Mouse (Mus musculus): Measurements from ENCODE around the gene Siglec1.

Siglec1 gene

DNA sequence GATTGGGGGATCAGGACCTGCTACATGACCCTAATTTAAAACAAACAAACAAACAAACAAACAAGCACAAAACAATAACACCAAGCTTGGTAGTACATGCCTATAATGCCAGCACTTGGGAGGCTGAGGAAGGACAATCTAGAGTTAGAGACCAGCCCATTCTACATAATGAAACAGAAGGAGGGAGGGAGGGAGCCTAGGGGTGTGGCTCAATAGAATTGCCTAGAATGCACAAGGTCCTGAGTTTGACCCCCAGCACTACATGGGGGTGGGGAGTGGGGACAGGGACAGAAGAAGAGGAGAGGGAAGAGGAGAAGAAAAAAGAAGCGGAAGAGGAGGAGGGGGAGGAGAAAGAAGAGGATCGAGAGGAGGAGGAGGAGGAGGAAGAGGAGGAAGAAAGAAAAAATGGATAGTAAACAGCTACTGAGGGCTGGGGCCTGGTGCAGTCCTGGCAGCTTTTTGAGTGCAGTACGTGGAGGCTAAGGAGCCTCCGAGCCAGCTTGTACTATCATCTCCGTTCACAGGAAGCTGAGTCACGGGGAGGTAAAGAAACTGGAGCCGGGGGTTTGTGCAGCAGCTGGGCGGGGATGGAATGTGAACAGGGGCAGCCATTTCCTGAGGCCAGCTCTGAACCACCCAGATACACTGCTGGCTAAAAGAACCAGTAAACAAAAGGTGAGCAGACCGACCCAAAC lies 9.7 kb upstream of the Siglec1 start:
- DNase-seq = peak; percentile 74

DNA sequence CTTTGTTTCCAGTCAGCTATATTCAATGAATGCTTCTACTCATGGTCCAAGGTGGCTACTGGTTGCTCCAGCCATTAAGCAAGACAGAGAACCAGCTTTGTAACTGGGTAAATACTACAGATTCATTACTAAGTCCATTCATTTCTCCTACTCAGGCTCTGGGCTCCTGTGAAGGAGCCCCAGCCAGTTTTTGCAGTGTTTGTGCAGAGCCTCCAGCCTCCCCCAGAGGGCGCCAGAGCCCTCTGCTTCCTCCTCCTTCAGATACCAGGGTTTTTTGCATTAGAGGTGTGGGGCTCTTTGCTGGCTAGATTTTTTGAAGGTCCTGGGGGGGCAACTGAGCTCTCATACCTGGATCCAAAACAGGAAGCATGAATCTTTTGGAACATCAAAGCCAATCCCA lies 8.3 kb upstream of the Siglec1 start:
- DNase-seq = peak; percentile 87

DNA sequence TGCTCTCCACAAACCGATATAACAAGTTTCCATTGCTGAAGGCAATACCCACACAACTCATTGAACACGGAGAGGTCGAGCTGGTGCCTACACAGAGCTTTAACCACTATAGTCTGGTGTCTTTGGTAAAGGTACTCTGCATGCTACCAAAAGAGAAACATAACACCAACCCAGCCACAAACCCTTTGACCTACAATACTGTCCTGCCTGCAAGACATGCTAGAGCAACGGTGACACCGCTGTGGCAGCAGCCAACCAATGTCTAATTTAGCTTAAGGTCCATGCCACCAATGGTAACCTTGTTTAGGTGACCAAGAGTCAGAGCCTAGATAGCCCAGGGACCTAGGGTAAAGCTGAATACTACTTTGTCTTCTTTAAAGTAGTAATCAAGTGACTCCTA lies 7.0 kb upstream of the Siglec1 start:
- no peak for DNase-seq

DNA sequence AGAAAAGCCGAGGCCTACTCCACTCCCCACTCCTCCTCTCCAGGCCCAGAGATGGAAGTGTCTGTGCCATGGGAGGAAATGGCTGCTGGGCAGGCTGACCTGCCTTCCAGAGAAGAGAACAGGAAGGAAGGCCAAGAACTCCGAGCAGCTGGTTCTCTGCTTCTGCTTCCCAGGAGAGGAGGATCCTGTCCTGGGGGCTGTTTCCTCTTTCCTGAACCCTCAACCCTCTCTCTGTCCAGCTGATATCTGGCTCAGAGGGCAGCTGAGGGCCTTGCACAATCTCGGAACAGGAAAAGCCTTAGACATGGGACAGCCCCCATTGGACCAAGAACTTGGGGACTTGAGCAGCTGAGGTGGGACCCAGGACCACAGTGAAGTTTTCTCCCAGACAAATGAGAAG lies 4.3 kb upstream of the Siglec1 start:
- peak; percentile 41 for DNase-seq

DNA sequence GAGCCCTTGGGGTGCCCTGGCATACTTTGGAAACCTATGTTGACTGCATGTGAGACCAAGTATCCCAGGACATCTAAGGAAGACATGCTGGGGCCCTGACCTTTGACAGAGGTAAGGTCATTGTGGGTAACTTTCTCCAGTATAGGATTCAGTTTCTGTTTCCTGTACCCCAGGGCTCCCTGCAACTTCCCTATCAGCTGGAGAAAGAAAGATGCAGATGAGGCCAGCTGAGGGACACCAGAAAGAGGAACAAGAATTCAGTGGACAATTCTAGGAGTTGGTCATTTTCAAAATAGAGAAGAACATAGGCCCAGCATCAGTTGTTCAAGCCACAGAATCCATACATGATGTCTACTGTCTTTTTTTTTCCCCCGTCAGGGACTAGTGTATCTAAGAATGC lies 3.1 kb upstream of the Siglec1 start:
- no peak for DNase-seq

DNA sequence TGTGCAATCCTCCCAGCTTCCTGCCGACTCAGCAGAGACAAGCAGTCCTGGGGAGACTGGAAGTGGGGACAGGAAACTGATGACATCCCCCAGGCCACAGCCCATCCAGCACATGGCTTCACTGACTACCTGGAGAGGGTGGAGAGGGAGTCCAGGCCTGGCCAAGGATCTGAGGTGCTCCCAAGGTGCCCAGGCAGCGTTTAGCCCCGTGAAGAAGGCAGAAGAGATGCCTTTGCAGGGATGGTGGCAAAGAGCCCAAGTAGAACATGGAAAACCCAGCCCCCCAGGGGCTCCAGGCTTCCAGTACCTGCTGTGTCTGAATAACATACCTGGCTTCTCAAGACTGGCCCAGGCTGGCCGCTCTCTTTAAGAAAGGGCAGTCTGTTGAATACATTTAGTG lies 2.0 kb upstream of the Siglec1 start:
- no peak for DNase-seq

DNA sequence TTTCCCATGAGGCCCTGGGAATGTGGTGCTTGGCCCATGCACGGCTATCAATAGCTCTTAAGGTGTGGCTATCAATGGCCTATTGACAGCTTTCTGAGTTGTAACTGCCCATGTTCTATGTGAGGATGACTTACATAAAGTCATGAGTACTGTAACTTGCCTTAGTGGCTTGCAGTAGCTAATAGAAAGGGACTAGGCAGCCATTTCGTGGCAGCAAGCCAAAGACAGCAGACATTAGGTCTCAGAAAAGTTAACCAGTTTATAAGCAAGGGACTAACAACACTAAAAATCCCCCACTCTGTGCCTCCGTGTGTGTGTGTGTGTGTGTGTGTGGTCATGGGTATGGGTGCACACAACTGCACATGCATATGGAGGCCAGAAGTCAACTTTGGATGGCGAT lies 2.4 kb downstream of the Siglec1 start:
- peak; percentile 64 for DNase-seq

DNA sequence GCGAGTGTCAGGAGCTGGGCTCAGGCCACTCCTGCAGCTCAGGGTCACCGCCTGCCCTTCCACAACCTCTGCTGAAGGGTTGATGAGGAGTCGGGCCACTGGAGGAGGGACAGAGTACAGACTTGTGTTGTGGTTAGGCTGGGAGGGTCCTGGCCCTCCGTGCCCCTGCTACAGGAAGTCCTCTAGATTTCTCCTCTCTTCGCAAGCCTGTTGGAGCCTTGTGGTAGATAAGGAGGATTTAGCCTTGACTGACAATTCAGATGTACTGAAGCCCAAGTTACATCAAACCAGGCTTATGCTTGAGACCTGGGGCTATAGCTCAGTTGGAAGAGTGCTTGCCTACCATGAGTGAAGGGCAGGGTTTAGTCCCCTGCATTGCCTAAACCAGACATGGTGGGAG lies 6.1 kb downstream of the Siglec1 start:
- DNase-seq = no peak

DNA sequence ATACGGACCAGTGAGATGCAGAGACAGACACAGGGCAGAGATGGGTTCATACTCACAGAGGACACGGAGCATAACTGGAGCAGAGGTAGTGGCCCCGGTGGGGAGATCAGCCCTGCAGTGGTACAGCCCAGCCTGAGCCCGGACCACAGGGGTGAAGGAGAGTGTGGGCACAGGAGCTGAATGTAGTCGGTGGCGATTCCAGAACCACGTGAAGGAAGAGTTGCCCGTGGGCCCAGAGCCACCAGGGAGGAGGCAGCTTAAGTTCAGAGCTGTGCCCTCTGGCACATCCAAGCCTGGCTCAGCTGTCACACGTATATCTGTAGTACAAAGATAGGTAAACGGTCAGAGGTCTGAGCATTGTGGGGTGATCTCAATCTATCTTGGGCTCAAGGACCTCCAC lies 14.0 kb downstream of the Siglec1 start:
- DNase-seq = no peak

DNA sequence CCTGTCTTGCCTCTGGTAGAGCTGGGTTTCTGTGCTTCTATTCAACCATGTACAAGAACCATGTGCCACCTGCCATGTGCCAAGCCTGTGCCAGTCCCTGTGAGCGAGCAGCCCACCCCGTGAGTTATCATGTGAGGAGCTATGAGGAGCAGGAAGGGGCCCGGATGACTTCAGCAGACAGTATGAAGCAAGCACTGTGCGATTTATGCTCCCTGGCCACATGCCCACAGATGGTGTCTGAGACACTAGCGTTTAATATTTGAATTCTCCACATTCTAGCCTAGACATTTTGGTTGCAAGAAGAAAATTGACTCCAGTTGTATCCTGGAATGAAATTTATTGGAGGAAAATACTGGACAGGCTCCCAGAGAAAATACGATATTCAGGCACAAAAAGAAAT lies 19.1 kb downstream of the Siglec1 start:
- DNase-seq = peak; percentile 87

DNA sequence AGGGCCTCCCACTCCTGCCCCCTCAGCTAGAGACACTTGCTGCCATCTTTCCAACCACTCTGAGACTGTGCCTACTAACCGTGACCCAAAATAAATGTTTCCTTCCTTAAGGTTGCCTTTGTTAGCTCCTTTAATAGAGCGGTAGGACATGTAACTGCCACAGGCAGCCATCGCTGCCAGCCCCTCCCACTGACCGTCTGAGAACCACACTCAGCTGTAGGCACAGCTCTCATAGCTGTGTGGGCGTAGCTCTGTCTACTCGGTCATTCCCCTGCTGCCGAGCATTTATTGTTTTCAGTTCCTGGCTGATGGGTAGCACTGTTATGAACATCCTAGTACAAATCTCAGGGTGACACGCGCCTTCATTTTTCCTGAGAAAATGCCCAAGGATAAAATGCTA lies 20.2 kb downstream of the Siglec1 start:
- no peak for DNase-seq

DNA sequence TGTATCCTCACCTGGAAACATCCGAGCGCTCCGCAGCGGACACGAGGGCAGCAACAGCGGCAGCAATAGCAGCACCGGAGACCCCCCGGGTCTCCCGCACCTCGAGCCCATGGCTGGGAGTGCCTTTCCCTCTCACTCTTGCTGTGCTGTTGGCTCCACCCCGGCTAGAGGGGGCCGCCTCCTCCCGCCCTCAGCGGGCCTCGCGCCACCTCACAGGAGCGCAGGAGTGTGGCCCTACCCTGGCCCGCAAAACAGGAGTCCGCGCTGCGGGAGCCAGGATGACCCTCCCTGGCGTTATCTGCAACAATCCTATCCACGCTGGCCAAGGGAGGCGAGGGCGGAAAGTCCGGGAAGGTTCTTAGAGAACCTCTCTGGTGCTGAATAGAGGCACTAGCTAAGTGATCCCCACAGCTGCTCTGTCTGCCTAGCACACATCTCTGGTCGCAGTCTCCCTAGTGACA lies 23.1 kb downstream of the Siglec1 start, which contains the start of gene Adam33:
Gene Adam33, minus strand, starts transcription at position 411 of the 461 bp plus-strand sequence.
- DNase-seq = peak; percentile 41

DNA sequence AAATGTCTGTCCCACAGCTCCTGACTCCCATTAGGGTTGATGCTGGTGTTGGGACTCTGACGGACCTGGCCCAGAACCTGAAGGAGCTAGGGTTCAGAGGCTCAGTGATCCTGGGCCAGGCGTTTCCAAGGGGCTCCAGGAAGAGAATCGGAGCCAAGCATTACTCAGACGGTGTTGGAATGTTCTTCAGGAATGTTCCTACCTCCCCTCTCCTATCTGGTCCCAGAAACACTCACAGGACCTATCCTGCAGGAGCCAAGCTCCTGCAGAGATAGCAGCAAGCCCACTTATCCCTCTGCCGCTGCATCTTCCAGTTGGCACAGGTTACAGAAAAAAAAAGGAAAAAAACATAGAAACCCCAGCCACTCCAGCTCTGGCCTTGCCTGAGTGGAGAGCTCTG lies 25.0 kb downstream of the Siglec1 start:
- DNase-seq = no peak

DNA sequence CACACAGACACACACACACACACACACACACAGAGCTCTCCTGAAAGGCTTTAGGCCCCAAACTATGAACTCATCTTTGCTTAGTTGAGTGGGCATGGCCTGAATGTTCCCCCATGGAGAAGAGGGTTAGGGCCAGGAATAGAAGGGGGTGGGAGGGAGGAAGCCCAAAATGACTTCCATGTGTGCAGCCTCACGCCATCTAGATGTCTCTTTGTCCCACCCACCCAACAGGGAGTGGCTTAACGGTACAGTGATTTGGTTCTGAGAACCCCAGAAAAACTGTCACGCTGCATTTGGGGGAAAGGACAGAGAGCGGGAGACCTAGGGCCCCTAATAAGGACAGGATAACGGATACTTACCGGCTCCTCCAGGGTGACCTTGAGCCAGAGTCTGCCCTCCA lies 25.8 kb downstream of the Siglec1 start:
- DNase-seq = no peak

DNA sequence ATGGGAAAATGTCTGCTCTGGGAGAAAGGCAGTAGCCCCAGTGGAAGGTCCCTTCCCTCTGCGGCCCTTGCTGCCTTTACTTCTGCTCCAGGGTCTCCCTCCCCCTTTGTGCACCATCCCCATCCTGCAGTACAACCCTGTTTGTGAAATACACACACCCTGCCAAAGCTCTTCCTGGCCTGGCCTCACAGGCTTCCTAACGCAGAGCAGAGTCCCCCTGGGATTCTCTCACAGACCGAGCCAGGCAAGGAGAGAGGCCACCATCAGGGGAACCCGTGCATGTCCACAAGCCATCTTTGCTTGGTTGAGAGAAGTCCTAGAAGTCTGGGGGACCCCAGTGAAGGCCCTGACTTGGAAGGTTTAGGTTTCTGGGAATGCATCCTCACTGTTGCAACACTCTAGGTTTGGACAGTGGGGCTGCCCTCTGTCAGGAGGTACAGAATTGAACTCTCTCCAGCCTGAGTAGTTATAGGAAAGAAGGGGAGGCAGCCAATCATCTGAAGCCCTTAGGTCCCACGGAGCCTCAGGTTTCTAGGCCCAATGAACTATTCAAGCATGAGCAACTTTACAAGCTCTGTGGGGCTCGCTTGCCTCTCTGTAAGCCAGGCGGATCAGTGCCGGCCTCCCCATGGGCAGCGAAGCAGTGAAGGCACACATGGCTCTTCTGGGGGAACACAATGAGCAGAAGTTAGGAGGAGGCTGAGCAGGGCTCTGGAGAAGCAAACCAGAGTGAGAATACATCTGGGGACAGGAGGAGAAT lies 26.6 kb downstream of the Siglec1 start:
- no peak for DNase-seq

DNA sequence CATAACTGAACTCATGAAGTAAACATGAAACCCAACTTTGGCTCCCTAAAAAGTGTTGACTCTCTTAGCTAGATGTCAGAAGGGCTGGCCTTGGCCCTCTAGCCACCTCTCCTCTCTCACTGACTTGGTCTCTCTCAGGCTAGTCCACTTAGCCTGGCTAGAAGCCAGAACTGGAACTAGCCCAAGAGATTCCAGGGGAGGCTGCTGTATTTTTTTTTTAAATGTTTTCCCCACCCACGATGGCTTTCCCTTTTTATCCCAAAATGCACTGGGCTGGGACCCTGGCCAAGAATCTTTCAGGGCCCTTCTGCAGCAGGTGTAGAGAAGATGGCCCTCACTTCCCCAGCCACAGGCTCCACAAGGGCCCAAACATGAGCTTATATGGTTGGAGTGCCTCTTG lies 27.2 kb downstream of the Siglec1 start:
- peak; percentile 78 for DNase-seq

DNA sequence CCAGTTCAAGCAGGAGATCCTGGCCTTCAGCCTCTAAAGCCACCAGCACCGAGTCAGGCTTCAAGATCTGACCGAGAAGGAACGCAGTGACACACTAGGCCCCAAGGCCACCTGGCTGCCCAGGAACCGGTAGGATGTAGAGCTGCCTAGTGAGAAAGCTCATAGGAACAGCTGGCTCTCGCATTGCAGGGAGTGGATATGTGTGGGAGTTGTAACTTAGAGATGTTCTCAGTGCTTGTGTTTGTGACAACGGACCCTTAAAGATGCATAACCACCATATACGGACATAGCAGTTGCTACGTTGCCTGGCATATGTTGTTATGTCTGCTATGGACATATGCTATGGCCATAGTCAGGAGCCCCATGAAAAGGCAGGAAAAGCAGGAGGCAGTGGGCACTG lies 27.9 kb downstream of the Siglec1 start:
- peak; percentile 2 for DNase-seq

DNA sequence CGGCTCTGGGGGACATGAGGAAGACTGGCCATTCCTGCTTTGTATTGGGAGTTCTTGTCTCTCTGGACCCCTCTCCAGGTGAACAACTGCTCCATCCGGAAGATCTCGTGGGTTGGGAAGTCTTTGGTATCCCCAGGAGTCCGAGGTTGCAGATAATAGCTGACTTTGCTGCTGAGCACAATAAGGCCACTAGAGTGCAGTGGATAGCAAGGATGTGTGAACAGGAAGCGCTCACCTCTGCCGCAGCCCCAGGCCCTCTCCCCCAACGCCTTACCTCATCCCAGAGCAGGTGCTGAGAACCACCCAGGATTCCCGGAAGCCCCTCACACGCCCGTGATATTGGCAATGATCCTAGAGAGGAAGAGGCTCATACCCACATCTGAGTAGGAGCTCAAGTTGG lies 30.4 kb downstream of the Siglec1 start:
- peak; percentile 42 for DNase-seq

DNA sequence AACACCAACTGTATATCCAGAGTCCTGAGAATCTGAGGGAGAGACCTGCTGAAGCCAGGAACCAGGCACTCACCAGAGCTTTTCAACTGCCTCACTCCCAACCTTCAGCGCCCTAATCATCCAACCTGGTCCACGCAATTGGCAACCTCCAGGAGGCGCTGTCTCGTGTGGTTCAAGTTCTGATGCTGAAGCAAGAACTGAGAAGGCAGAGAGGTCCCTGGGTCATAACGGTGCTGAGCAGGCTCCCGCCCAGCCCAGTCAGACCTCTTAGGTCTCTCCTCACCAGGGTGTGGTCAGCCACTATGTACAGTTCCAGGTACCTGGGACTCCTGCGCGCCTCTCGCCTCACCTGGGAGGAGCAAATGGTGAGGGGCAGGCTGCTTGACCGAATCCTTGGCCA lies 30.9 kb downstream of the Siglec1 start:
- peak; percentile 76 for DNase-seq

DNA sequence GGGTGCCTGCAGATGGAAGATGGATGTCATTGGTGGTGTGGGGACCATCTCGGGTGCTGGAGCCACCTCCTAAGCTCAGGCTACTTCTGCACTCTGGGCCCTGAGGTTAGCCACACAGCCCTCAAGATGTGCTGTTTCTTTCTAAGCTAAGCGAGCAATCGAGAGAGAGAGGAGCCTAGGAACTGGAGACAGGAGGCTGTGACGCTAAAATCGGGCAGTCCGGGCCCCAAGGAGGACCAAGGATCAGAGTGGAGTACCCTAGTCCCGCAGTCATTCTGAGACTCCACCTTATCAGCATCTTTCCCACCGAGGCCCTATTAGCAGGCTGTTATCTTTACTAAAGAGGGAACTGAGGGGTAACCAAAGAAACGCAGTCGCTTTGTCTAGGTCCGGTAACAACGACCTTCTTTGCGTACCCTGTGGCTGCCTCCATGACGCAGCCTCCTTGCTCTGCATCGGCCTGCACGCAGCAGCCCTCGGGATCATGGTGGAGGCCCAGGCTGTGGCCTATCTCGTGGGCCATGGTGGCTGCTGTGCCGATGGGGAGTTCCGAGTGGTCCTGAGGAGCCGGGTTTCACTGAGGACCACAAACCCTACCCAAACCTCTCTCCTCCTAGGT lies 31.8 kb downstream of the Siglec1 start:
- DNase-seq = no peak

DNA sequence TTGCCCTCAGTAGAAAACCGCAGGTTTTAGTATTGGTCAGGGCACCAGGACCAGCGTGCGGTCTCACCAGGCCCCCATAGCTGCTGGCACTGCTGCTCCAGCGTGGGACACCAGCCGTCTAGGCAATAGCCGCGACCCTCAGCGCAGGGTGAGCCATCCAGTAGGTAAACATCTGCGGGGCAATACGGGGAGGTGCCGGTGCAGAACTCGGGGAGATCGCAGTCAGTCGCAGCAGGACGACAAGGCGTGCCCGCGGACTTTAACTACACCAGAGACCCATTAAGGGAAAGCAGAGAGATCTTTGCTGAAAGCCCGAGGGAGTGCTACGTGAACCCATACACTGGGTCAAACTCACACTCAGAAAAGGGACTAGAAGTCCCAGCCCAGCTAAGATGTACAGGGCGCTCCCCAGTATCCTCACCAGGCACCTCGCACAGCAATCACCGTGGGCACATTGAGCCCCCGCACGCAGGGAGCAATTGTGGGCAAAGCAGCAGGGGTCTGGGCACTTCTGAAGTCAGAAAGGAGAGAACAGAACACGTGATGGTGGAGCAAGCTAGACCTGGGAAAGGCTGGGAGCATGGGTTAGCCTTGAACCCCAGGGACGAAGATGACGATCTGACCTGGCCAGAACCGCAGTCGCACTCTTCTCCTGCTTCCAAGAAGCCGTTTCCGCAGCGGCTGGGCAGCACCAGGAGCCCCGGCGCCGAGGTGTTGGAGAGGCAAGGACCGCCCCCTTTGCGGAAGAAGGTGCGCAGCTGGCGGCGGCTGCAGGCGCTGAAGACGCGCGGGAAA lies 32.5 kb downstream of the Siglec1 start:
- no peak for DNase-seq

DNA sequence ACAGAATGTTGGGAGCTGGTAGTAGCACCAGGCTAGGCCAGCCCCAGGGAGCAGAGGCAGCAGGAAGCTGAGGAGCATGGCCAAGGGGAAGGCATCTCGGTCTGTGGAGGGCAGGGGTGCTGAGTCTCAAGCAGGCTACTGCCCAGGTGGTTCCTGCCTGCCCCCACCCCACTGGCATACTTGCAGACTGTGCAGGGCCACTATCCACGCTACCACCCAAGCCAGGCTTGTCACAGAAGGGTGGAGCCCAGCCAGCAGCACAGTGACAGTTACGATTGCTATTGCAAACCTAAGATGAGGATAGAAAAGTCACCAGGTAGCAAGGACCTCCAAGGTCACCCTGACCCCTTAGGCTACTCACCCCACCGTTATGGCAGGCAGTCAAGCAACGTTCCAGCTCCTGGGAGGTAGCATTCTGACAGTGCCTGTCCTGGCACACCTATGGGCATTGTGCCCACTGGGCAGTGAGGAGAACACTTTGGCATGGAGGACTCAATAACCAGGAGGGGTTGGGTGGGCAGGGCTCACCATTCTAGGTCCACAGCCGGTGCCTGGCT lies 33.6 kb downstream of the Siglec1 start:
- no peak for DNase-seq

DNA sequence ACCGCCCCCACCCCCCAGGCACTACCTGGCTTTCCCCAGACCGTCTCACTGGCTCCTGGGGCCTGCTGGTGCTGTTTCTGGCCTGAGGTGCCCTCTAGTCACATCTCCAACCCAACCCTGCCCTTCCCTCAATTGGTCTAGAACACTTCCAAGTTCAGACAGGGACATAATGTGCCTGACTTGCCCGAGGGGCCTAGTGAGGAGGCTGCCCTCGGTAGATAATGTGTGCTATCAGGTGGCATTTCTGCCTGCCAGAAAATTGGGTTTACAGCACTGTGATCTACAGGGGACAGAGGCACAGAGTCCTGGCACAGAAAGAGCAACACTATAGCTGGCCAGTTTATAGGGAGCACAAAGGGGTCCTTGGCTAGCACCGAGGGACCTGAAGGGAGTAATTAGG lies 34.5 kb downstream of the Siglec1 start:
- no peak for DNase-seq

Data from kidney, postnatal 10 days (tissue).